23 mouse cellular contexts compared by ENCODE assay signal in the genomic region with DNA sequence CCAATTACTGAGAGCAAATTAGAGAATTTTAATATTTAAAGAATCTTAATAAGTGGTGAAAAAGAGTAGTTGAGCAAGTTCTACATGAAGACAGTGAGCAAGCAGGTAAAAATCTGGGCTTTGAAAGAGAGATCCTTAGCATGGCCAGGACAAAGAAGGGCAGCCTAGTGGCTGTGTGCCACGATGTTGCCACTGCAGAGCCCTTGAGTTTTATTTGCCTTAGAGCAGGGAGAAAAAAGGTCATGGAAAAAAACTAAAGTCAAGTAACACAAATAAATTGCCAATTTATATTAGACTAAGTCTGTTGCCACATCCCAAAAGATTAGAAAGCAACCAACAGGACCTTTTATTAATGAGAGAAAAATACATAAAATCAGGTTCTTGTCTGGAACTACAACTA. TPM values are rescaled to one million over a fixed set of nuclear protein-coding genes. Genes with fewer than 3 reads are reported as not detected.
DNase-seq lines count a peak whose midpoint lies in the region; ATAC-seq and TF ChIP-seq lines count a peak whose summit lies in the region.
"Had no signal": no experiment of that assay in that cellular context is flagged by ENCODE, and none has a peak within 500 bp of the region (broad histone marks: within the 10 kb centered on the region; RNA-seq: fewer than 3 reads in every experiment).

No protein-coding gene starts in this region.

- no peak for TF ChIP-seq CTCF in liver, adult 2 months (IDR thresholded peaks at IDR 0.05; ENCODE audit: low read depth, low read length)
- TF ChIP-seq CTCF in liver, postnatal 0 days (IDR thresholded peaks at IDR 0.05; ENCODE audit: low read depth) = no peak

- no peak for TF ChIP-seq EP300 in liver, postnatal 0 days (IDR thresholded peaks at IDR 0.05; ENCODE audit: low read depth)

- no peaks in the 10 kb centered on the region for H3K27me3 ChIP-seq in liver, adult 2 months (ENCODE audit: control insufficient read depth, insufficient read depth, low read length)
- H3K27me3 ChIP-seq in liver, postnatal 0 days (ENCODE audit: insufficient read depth, low read length) = no peaks in the 10 kb centered on the region
- H3K27me3 ChIP-seq: embryonic facial prominence, embryonic 12.5 days; forebrain, embryonic 12.5 days; hindbrain, embryonic 15.5 days; intestine, embryonic 15.5 days; limb, embryonic 13.5 days; liver, embryonic 13.5 days; midbrain, embryonic 15.5 days; neural tube, embryonic 12.5 days had no signal

- H3K79me2 ChIP-seq in liver, adult 2 months (ENCODE audit: control insufficient read depth, insufficient read depth, low read length) = no peaks in the 10 kb centered on the region; the same call in 1 of the 2 replicates

- H3K9ac ChIP-seq in liver, adult 2 months (ENCODE audit: low read depth, low read length) = no peak overlapping the region
- H3K9ac ChIP-seq in liver, postnatal 0 days (replicated peaks) = no peak overlapping the region
- H3K9ac ChIP-seq: embryonic facial prominence, embryonic 12.5 days; forebrain, embryonic 12.5 days; hindbrain, embryonic 15.5 days; intestine, embryonic 15.5 days; limb, embryonic 13.5 days; liver, embryonic 13.5 days; midbrain, embryonic 15.5 days; neural tube, embryonic 12.5 days had no signal

- H3K27ac ChIP-seq in liver, adult 2 months (replicated peaks; ENCODE audit: insufficient read depth, low read depth, low read length) = no peak overlapping the region
- H3K27ac ChIP-seq in liver, postnatal 0 days (ENCODE audit: low read depth) = no peak overlapping the region
- H3K27ac ChIP-seq: embryonic facial prominence, embryonic 12.5 days; forebrain, embryonic 12.5 days; heart, embryonic 10.5 days; hindbrain, embryonic 15.5 days; intestine, embryonic 15.5 days; limb, embryonic 13.5 days; liver, embryonic 13.5 days; midbrain, embryonic 15.5 days; neural tube, embryonic 12.5 days had no signal

- intact Hi-C loops in heart, postnatal 14 days (cut with DNase I) = no loop called here

- peaks cover 5% of the 10 kb centered on the region for H3K4me1 ChIP-seq in liver, adult 2 months (ENCODE audit: control insufficient read depth, insufficient read depth, low read length)
- H3K4me1 ChIP-seq in liver, postnatal 0 days (ENCODE audit: insufficient read depth) = no peaks in the 10 kb centered on the region
- H3K4me1 ChIP-seq: embryonic facial prominence, embryonic 12.5 days; forebrain, embryonic 12.5 days; hindbrain, embryonic 15.5 days; intestine, embryonic 15.5 days; liver, embryonic 13.5 days; neural tube, embryonic 12.5 days had no signal

- no peak overlapping the region for H3K4me3 ChIP-seq in liver, adult 2 months (ENCODE audit: insufficient read depth, low read depth, low read length)
- H3K4me3 ChIP-seq in liver, postnatal 0 days (ENCODE audit: low read depth, low read length) = no peak overlapping the region
- H3K4me3 ChIP-seq: embryonic facial prominence, embryonic 12.5 days; erythroblast, embryonic 14.5 days; forebrain, embryonic 12.5 days; heart, embryonic 10.5 days; hindbrain, embryonic 15.5 days; intestine, embryonic 15.5 days; limb, embryonic 13.5 days; liver, embryonic 13.5 days; midbrain, embryonic 15.5 days; neural tube, embryonic 12.5 days had no signal

- WGBS in liver, adult 2 months = 18% methylated on average over 1 of the region's 1 CpGs
- WGBS in liver, postnatal 0 days (ENCODE audit: insufficient replicate concordance) = 62% methylated on average over 1 of the region's 1 CpGs

- H3K4me2 ChIP-seq in liver, postnatal 0 days (ENCODE audit: low read depth, low read length) = no peak overlapping the region
- H3K4me2 ChIP-seq: embryonic facial prominence, embryonic 12.5 days; forebrain, embryonic 12.5 days; hindbrain, embryonic 15.5 days; intestine, embryonic 15.5 days; limb, embryonic 13.5 days; liver, embryonic 13.5 days; midbrain, embryonic 15.5 days; neural tube, embryonic 12.5 days had no signal

- H3K36me3 ChIP-seq in liver, adult 2 months (ENCODE audit: control insufficient read depth, insufficient read depth, low read length) = peaks cover 6% of the 10 kb centered on the region; the same call in 1 of the 2 replicates
- peaks cover 5% of the 10 kb centered on the region; the same call in 1 of the 2 replicates for H3K36me3 ChIP-seq in liver, postnatal 0 days (replicated peaks; ENCODE audit: insufficient read depth, low read length)
- H3K36me3 ChIP-seq: hindbrain, embryonic 15.5 days; liver, embryonic 13.5 days; midbrain, embryonic 15.5 days had no signal

- no peaks in the 10 kb centered on the region for H3K9me3 ChIP-seq in liver, postnatal 0 days (ENCODE audit: low read length)
- H3K9me3 ChIP-seq: embryonic facial prominence, embryonic 12.5 days; forebrain, embryonic 12.5 days; heart, embryonic 10.5 days; hindbrain, embryonic 15.5 days; intestine, embryonic 15.5 days; limb, embryonic 13.5 days; liver, embryonic 13.5 days; midbrain, embryonic 15.5 days; neural tube, embryonic 12.5 days had no signal

- no peak for ATAC-seq in liver, postnatal 0 days
- ATAC-seq: CD4-positive, CD25-positive, alpha-beta regulatory T cell, adult 4 months; intestine, embryonic 15.5 days; midbrain, embryonic 15.5 days had no signal

- DNase-seq in heart, adult 11 months = peak; percentile 88
- no peak for DNase-seq in heart, postnatal 14 days
- peak; percentile 65 for DNase-seq in liver, adult 2 months (ENCODE audit: extremely low read depth, low read depth, low spot score)
- no peak for DNase-seq in liver, postnatal 0 days
- DNase-seq in lung, postnatal 10 days = peak; percentile 11
- no peak for DNase-seq in cerebellum, adult 9-10 months
- no peak for DNase-seq in layer of hippocampus, adult 8-10 months (ENCODE audit: low spot score in 2 of 2)
- DNase-seq: cerebellum, adult 11-12 months; cerebellum, postnatal 14 days; gastrocnemius, postnatal 36 days; kidney, postnatal 25 days; liver, embryonic 13.5 days; right cerebral cortex, postnatal 14 days had no signal

- no peak for TF ChIP-seq POLR2A in liver, adult 2 months (IDR thresholded peaks at IDR 0.05; ENCODE audit: extremely low read depth, insufficient read depth, low read length)

RNA-seq across cellular contexts. Expression of a gene that starts 6.3 kb away (rescaled TPM):
- 10 to 100 TPM; 11.9 to 13.7 TPM for total RNA-seq in heart, postnatal 14 days (2021)
- total RNA-seq in liver, adult 2 months (2014; rRNA removed) = 21.0 and 24.8 TPM in 2 replicates
- polyA plus RNA-seq in liver, adult 2 months (2012; rRNA removed) = 6.4 and 7.1 TPM in 2 replicates
- polyA plus RNA-seq in liver, postnatal 0 days (2015; fragmentation: Nextera tagmentation; extraction: Ambion mirVana) = 12.5 and 12.6 TPM in 2 replicates
- 10 to 100 TPM; 14.5 to 20.1 (median 16.6) TPM for total RNA-seq in layer of hippocampus, adult 8-10 months (2022)

Comparison
In these comparisons a context has a peak if more than half of its experiments do, and no peak if none do; other contexts are left out.
1. DNase-seq: peak in heart, adult 11 months (single experiment), liver, adult 2 months (single experiment) and lung, postnatal 10 days (single experiment); none in heart, postnatal 14 days (0 of 2), liver, postnatal 0 days (single experiment), cerebellum, adult 9-10 months (single experiment) and layer of hippocampus, adult 8-10 months (0 of 2).